Mouse (Mus musculus) B cell, adult 2 months (primary cell): ENCODE data around the gene Insig1.

Experiments used
- DNase-seq, 2 experiments: peaks; one replicate each; pipeline ENCODE4 v3.0.0; 2022

Insig1 gene

DNA sequence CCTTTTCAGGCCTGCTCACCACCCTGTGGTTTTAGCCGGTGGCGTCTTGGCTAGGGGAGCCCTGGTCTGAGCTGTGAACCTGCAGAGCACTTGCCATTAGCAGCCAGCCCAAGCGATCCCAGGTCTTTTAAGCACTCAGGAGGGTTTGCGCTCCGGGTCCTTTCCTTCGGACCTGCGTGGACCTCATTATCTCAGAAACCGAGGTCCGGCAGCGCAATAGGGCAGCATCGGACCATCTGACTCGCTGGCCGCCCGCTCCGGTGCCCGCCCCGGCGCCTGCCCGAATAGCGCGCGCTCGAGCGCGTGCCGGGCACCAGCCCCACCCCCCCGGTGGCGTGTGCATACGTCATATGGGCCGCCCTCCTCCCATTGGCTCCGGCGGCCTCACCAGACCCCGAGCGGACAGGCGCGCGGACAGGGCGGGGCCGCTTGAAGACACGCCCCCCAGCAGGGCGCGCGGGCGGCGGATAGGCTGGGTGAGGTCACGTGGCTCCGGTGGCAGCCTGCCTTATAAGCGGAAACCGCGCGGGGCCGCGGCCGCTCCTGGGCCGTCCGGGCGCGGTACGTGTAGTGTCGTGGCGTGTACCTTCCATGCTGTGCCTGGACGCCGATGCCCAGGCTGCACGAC lies at the start of gene Insig1:
Gene Insig1, plus strand, starts transcription at position 536 of the 628 bp plus-strand sequence.
- peak; percentile 99 for DNase-seq

DNA sequence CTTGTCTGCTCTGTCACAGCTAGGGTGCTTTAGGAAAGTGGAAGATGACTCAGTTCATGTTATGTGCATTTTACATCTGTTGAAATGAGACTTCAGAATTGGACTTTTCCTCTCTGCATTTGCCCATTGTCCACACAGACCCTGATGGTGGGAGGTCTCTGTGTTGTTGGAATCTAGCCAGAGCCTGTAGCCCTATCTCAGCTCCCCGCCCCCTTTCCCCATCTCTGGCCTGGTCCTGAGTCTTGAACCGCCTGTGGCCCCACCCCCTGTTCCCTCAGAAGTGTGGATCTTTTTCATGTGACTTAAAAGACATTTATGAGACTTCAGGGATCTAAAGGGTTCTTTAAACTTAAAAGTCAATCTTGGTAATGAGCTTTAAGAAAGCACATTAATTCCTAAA lies 47.7 kb upstream of the Insig1 start:
- DNase-seq = no peak

DNA sequence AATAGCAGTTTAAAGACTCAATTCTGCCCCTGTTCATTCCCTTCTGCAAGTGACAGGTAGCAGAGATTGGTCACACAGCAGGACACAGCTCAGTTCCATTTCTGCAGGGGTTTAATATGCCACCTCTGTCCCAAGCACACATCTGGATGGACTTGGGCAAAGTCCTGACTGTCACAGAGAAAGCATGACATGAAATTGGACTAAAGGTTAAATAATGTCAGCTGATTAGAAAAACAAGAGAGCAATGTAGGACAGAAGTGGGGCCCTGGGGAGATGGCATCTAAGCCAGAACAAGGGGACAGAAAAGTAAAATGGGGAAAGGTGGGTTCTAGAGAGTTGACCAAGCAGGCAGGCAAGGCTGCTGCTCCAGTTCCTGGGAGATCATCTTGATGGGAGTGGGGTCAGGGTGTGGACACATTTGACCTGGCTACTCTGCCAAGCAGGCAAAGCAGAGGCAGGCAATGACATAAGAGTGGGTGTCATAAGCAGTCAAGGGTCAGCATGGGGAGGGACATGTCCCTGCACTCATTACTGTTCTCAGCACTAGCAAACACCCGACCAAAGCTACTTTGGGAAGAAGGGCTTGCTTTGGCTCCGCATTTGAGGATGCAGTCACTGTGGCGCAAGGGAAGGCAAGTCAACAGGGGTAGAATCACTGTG lies 39.5 kb upstream of the Insig1 start:
- no peak for DNase-seq

GRCm38 (mm10) chr5:28032866-28033265 lies 38.3 kb upstream of the Insig1 start:
- DNase-seq = no peak

DNA sequence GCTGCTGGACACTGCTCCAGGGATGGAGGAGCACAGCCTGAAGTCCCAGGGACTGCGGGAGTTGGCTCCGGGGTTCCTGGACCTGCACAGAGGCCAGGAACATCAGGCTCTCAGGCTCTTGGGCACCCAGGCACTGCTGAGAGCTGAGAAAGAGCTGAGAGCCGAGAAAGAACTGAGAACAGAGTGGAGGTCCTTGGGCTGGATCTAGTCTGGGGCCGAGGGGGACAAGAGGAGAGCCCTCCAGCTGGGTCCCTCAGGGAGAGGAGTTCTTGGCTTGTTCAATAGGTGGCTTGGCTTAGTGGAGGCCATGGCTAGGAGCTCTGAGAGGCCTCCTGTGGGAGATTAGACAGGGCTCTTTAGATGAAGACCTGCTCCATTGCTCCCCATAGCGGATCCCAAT lies 37.9 kb upstream of the Insig1 start:
- DNase-seq = no peak

GRCm38 (mm10) chr5:28033826-28034225 lies 37.3 kb upstream of the Insig1 start:
- DNase-seq = no peak

DNA sequence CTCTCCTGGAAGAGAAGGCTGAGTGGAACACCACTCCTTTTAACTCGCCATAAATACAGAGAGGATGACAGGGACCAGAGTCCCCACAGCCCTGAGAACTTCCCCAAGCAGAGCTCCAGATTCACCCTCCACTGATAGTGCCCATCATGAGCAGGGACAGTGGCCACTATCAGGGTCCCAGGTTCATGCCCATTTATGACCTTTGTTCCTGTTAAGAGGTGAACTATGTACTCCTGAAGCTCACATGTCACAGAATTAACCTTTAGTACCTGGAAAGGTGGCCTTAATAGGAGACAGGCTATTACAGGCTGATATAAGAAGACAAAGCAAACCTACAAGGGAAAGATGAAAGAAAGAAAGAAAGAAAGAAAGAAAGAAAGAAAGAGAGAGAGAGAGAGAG lies 35.2 kb upstream of the Insig1 start:
- no peak for DNase-seq

- no peak for DNase-seq
These were observed 34.6 kb upstream of the Insig1 start for GRCm38 (mm10) chr5:28036518-28036917.

- DNase-seq = no peak
These were observed 34.0 kb upstream of the Insig1 start for GRCm38 (mm10) chr5:28037172-28037591.

- no peak for DNase-seq
These were observed 33.5 kb upstream of the Insig1 start for GRCm38 (mm10) chr5:28037639-28038038.

GRCm38 (mm10) chr5:28038115-28038514 lies 33.0 kb upstream of the Insig1 start:
- no peak for DNase-seq

DNA sequence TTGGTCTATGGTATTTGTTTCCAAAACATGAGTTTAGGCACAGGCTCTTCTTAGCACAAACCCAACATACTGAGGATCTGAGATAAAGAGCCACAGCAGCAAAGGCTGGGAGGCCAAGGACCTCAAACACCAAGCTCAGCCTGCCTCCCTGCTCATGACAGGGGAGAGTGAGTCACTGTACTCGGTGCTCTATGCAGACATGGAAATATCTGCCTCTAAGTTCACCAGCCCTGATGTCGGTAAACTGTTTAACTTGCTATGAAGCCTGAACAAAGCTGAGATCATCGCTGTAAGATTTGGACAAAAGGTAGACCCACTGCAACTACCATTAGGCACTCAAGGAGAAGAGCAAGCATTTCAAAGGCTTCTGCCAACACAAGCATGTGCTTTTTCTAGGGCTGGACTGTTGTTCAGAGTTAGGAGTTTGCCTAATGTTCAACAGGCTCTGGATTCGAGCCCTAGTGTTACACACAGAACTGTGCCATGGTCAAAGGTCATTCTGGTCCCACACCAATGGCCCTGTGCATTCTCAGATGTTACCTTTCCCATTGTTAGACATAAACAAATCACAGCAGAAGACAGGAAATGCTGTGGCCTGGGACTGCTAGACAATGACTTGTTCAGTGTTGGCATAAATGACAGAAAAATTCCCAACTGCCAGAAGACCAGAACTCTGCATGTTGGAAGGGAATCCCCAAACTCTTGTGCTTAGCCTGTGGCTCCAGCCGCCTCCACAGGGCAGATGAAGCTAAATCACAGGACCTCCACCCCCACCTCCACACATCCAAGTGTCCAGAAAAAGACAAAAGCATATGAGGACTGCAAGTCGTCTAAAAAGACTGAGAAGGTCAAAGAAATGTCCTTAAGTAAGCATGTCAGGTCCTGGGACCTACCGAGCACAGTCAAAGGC lies 31.2 kb upstream of the Insig1 start:
- DNase-seq = no peak

DNA sequence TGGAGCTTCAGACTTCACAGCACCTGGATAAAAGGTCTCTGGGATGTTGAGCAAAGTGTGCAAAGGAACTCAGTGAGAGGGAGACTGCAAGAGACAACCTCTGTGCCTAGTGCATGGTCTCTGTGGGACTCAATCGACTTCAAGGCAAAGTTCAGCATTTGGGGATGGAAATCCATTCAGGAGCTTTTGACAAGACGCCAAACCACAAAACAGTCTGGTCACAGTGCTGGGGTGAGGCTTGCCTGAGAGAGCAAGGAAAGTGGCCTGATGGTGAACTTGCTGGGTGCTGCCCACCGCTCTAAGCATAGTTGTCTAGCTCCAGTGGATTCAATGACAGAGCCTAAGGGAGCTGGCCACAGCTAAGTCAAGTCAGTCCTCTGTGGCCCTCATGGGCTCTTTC lies 30.4 kb upstream of the Insig1 start:
- no peak for DNase-seq

DNA sequence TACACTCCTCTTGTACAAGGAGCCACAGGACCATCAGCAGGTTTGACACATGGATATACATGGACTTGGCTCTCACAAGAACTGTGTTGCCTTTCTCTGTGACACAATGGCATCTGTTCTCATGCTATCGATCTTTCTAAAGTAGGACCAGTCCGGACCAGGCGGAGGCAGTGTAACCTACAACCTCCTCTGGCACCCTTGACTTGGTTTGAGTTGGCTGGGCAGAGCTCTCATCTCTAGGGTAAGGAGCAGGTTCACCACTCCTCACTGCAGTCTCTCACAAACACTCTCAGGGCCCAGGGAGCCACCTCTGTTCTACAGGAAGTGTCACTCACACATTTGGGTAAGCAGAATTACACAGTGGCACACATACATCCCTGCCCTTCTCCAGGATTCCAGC lies 29.1 kb upstream of the Insig1 start:
- DNase-seq = no peak

DNA sequence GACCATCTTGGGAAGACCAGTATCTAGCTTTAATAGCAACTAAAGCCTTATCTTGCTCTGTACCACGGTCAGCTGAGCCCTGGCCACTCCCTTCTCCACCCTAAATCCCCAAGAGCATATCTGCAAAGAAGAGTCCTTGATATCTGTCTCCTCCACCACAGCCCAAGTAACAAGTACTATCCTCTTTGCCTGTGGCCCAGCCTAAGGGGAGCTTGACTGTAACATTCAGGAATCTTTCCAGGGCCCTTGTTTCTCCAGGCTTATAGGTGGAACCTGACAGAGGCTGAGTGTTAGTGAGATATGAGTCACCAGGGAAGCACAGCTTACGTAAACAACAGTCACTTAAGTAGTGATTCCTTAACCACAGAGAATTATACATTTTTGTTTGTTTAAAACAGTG lies 28.4 kb upstream of the Insig1 start:
- no peak for DNase-seq

DNA sequence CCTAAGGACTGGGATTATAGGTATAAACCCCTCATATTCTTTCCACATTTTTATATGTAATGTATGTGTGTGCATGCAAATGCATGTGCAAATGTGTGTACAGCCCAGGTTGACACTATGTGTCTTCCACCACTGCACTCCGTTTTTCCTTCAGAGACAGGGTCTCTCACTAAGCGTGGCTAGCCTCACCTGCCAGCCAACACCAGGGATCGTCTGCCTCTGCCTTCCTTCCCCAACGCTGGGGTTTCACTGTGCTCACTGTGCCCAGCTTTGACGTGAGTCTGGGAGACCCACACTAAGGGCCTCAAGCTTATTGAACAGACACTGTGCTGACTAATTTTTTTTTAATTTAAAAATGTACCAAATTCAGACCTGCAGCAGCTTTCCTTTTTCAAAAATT lies 27.8 kb upstream of the Insig1 start:
- DNase-seq = no peak

- DNase-seq = no peak
These were observed 24.2 kb upstream of the Insig1 start for GRCm38 (mm10) chr5:28046966-28047365.

DNA sequence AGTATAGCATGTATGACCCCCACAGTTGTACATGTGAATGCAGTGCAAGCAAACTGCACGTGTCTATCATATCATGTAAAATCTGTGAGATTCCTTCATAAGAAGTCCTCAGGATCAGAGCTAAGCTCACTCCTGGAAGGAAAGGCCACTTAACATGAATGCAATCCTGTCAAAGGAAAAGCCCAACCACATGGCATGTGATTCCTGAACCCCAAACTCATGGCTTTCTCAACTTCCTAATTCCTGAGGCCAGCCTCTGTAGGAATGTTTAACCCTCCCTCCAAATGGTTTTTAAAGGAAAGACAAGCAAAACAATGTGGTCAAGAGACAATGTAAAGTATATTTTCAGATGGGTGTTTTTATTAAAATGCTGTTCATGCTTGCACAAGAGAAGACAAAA lies 23.2 kb upstream of the Insig1 start:
- no peak for DNase-seq

DNA sequence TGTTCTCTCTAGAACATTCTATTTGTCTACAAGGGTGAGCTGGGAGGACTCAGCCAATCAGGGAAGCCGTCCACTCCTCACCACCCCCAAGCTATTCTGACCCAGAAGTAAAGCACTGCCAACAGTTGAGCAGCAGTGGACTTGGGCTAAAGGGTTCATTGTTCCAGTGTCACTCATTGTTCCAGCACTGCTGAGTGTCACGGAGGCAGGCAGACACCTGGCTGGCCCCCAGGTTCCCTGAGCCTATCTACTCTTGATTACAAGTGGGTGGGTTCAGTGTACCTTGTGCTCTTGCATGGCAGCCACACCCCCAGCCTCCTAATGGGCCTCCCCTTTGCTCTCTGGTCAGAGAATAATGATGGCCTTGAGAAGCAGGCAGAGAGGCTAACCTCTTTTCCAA lies 15.7 kb upstream of the Insig1 start:
- DNase-seq = no peak

DNA sequence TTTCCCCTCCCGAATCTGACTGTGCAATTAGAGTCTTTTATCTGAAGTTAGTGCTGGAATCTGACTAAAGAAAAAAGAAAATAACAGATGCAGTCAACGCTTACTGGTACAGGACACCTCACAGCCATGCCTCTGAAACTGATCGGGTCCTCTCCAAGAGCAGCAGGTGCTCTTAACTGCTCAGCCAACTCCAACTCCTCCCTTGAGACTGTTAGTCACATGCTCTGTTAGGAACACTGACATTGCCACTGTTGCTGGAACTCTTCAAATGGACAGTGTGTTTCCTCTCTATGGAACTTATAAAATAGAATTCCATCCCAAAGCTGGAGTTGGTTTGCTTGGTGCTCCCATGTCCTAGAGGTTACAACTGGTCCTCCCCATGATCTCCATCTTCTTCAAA lies 14.3 kb upstream of the Insig1 start:
- DNase-seq = no peak

- no peak for DNase-seq
These were observed 10.7 kb upstream of the Insig1 start for GRCm38 (mm10) chr5:28060506-28060905.

- no peak for DNase-seq
These were observed 10.2 kb upstream of the Insig1 start for GRCm38 (mm10) chr5:28061011-28061410.

- DNase-seq = no peak
These were observed 7.1 kb upstream of the Insig1 start for GRCm38 (mm10) chr5:28063989-28064624.
